Mouse (Mus musculus) limb, embryonic 15.5 days (tissue): ENCODE results near the gene Kansl1l. TPM values are rescaled to one million over a fixed set of nuclear protein-coding genes. Genes with fewer than 3 reads are reported as not detected.

Experiments
- ATAC-seq: fragments of 200-750 bp; cut with Nextera tagmentation; 2 replicates; pipeline ENCODE4 v1.8.0; 2017; ENCODE audit warnings: low read depth, moderate TSS enrichment; ENCODE audit not compliant: insufficient number of reproducible peaks, low FRiP score, low TSS enrichment
- H3K27ac ChIP-seq: fragments of 300-500 bp; sonication (generic); 2 replicates; pipeline ENCODE4 v1.5.1; 2015; ENCODE audit warnings: moderate library complexity, mild to moderate bottlenecking, inconsistent platforms
- H3K27me3 ChIP-seq: fragments of 300-500 bp; sonication (generic); 2 replicates; pipeline ENCODE4 v1.6.1; 2015; ENCODE audit warnings: inconsistent platforms
- H3K36me3 ChIP-seq: fragments of 300-500 bp; sonication (generic); 2 replicates; pipeline ENCODE4 v1.6.1; 2015; ENCODE audit warnings: inconsistent platforms
- H3K4me1 ChIP-seq: fragments of 300-500 bp; sonication (generic); 2 replicates; pipeline ENCODE4 v1.6.1; 2015; ENCODE audit warnings: inconsistent platforms
- H3K4me2 ChIP-seq: fragments of 300-500 bp; sonication (generic); 2 replicates; pipeline ENCODE4 v1.6.1; 2015; ENCODE audit warnings: mild to moderate bottlenecking, inconsistent platforms
- H3K4me3 ChIP-seq: fragments of 300-500 bp; sonication (generic); 2 replicates; pipeline ENCODE4 v1.5.1; 2015; ENCODE audit warnings: mild to moderate bottlenecking, inconsistent platforms
- H3K9ac ChIP-seq: fragments of 300-500 bp; sonication (generic); 2 replicates; pipeline ENCODE4 v1.6.1; 2015; ENCODE audit warnings: inconsistent platforms
- H3K9me3 ChIP-seq: fragments of 300-500 bp; sonication (generic); 2 replicates; pipeline ENCODE4 v1.6.1; 2016; ENCODE audit warnings: inconsistent platforms
- WGBS: fragments of 180-500 bp; shearing (Covaris S2); methylation state at CpG from one replicate; pipeline ENCODE4 v1.1.7; 2015; 5-methylcytosine and 5-hydroxymethylcytosine counted together
- polyA plus RNA-seq: library from polyadenylated mRNA; unstranded; fragments of >200 nt; fragmentation: Nextera tagmentation; extraction: Ambion mirVana; gene quantifications from 2 replicates; pipeline ENCODE4 v1.2.1, GENCODE M21; 2015

Gene Kansl1l
- polyA plus RNA-seq = 13.0 and 14.8 TPM in 2 replicates

GRCm38 (mm10) chr1:66817453-66817839 lies at the start of gene Kansl1l:
TSS of gene Kansl1l (minus strand) at chr1:66817562.
- Histone ChIP-seq H3K36me3 (no peaks in the 10 kb centered on the region), H3K4me2 (peak within 1 kb of the TSS; percentile 82), H3K4me3 (peak within 1 kb of the TSS; percentile 81), H3K27ac (peak within 1 kb of the TSS; percentile 99), H3K9ac (peak within 1 kb of the TSS; percentile 84), H3K4me1 (0 out of 2 replicates have a peak, but pooled peaks cover 3% of the 10 kb centered on the region), H3K27me3 (no peaks in the 10 kb centered on the region; the same call in 1 of the 2 replicates), H3K9me3 (no peaks in the 10 kb centered on the region)
- under 1% methylated on average over 54 of the region's 56 CpGs for WGBS
- peak; percentile 88 for ATAC-seq

- Histone ChIP-seq H3K9me3 (no peaks in the 10 kb centered on the region), H3K27me3 (no peaks in the 10 kb centered on the region), H3K9ac (no peak overlapping the region), H3K4me2 (no peak overlapping the region), H3K4me1 (peaks cover 7% of the 10 kb centered on the region; the same call in 1 of the 2 replicates), H3K4me3 (no peak overlapping the region), H3K27ac (no peak overlapping the region), H3K36me3 (no peaks in the 10 kb centered on the region)
- 78% methylated on average over 4 of the region's 4 CpGs for WGBS
- ATAC-seq = no peak
Observed at GRCm38 (mm10) chr1:66865633-66866032, 48.3 kb upstream of the Kansl1l start.

GRCm38 (mm10) chr1:66863741-66864495 lies 46.6 kb upstream of the Kansl1l start:
- no peaks in the 10 kb centered on the region; the same call in 1 of the 2 replicates for H3K36me3 ChIP-seq
- H3K9me3 ChIP-seq = no peaks in the 10 kb centered on the region
- H3K9ac ChIP-seq = no peak overlapping the region
- WGBS = 8% methylated on average over 9 of the region's 9 CpGs
- H3K27ac ChIP-seq = no peak overlapping the region
- ATAC-seq = no peak
- no peaks in the 10 kb centered on the region for H3K27me3 ChIP-seq
- peaks cover 7% of the 10 kb centered on the region; the same call in 1 of the 2 replicates for H3K4me1 ChIP-seq
- peak overlapping the region; percentile 81 for H3K4me3 ChIP-seq
- H3K4me2 ChIP-seq = peak overlapping the region; percentile 62

GRCm38 (mm10) chr1:66862712-66863511 lies 45.5 kb upstream of the Kansl1l start, which contains the start of gene Acadl:
TSS of gene Acadl (minus strand) at chr1:66863277.
- no peaks in the 10 kb centered on the region for H3K27me3 ChIP-seq
- peak; percentile 82 for ATAC-seq
- under 1% methylated on average over 80 of the region's 85 CpGs for WGBS
- H3K4me2 ChIP-seq = peak within 1 kb of the TSS; percentile 62
- peak within 1 kb of the TSS; percentile 85 for H3K27ac ChIP-seq
- H3K4me3 ChIP-seq = peak within 1 kb of the TSS; percentile 81
- H3K36me3 ChIP-seq = peaks cover 4% of the 10 kb centered on the region; the same call in 1 of the 2 replicates
- H3K9ac ChIP-seq = peak within 1 kb of the TSS; percentile 75
- peaks cover 7% of the 10 kb centered on the region; the same call in 1 of the 2 replicates for H3K4me1 ChIP-seq
- H3K9me3 ChIP-seq = no peaks in the 10 kb centered on the region

- H3K9ac ChIP-seq = no peak overlapping the region
- H3K4me1 ChIP-seq = peaks cover 7% of the 10 kb centered on the region; the same call in 1 of the 2 replicates
- 0 out of 2 replicates have a peak overlapping the region, but pooled peaks have one; percentile 85 for H3K27ac ChIP-seq
- peaks cover 13% of the 10 kb centered on the region; the same call in 1 of the 2 replicates for H3K36me3 ChIP-seq
- peak overlapping the region; percentile 81 for H3K4me3 ChIP-seq
- H3K9me3 ChIP-seq = no peaks in the 10 kb centered on the region
- WGBS = 21% methylated on average over 14 of the region's 14 CpGs
- H3K27me3 ChIP-seq = no peaks in the 10 kb centered on the region
- H3K4me2 ChIP-seq = peak overlapping the region; percentile 62
- no peak for ATAC-seq
Observed at GRCm38 (mm10) chr1:66861764-66862672, 44.7 kb upstream of the Kansl1l start.

- Histone ChIP-seq H3K36me3 (peaks cover 60% of the 10 kb centered on the region), H3K27ac (no peak overlapping the region), H3K4me3 (no peak overlapping the region), H3K9me3 (no peaks in the 10 kb centered on the region), H3K4me2 (no peak overlapping the region), H3K9ac (no peak overlapping the region), H3K4me1 (no peaks in the 10 kb centered on the region), H3K27me3 (no peaks in the 10 kb centered on the region)
- 95% methylated on average over 4 of the region's 4 CpGs for WGBS
- no peak for ATAC-seq
Observed at GRCm38 (mm10) chr1:66847506-66847905, 30.1 kb upstream of the Kansl1l start.

GRCm38 (mm10) chr1:66845690-66846318 lies 28.4 kb upstream of the Kansl1l start:
- Histone ChIP-seq H3K9ac (no peak overlapping the region), H3K9me3 (no peaks in the 10 kb centered on the region), H3K4me1 (no peaks in the 10 kb centered on the region), H3K27ac (no peak overlapping the region), H3K27me3 (no peaks in the 10 kb centered on the region), H3K4me2 (no peak overlapping the region), H3K4me3 (no peak overlapping the region), H3K36me3 (peaks cover 57% of the 10 kb centered on the region)
- ATAC-seq = no peak
- 69% methylated on average over 5 of the region's 5 CpGs for WGBS

- no peak overlapping the region for H3K4me3 ChIP-seq
- no peaks in the 10 kb centered on the region for H3K9me3 ChIP-seq
- no peak overlapping the region for H3K9ac ChIP-seq
- H3K4me2 ChIP-seq = no peak overlapping the region
- WGBS = 79% methylated on average over 10 of the region's 10 CpGs
- no peak overlapping the region for H3K27ac ChIP-seq
- peaks cover 36% of the 10 kb centered on the region for H3K36me3 ChIP-seq
- H3K27me3 ChIP-seq = no peaks in the 10 kb centered on the region
- H3K4me1 ChIP-seq = peaks cover 3% of the 10 kb centered on the region; the same call in 1 of the 2 replicates
- no peak for ATAC-seq
Observed at GRCm38 (mm10) chr1:66841938-66842337, 24.6 kb upstream of the Kansl1l start.

- ATAC-seq = no peak
- no peaks in the 10 kb centered on the region for H3K9me3 ChIP-seq
- no peaks in the 10 kb centered on the region for H3K27me3 ChIP-seq
- peaks cover 34% of the 10 kb centered on the region for H3K36me3 ChIP-seq
- no peak overlapping the region for H3K4me2 ChIP-seq
- 60% methylated on average over 6 of the region's 6 CpGs for whole genome bisulfite sequencing
- H3K4me1 ChIP-seq = peaks cover 3% of the 10 kb centered on the region; the same call in 1 of the 2 replicates
- no peak overlapping the region for H3K9ac ChIP-seq
- H3K4me3 ChIP-seq = no peak overlapping the region
- H3K27ac ChIP-seq = no peak overlapping the region
Observed at GRCm38 (mm10) chr1:66841510-66841909, 24.1 kb upstream of the Kansl1l start.

- H3K4me1 ChIP-seq = peaks cover 3% of the 10 kb centered on the region; the same call in 1 of the 2 replicates
- no peak for ATAC-seq
- no peak overlapping the region for H3K9ac ChIP-seq
- H3K27ac ChIP-seq = no peak overlapping the region
- H3K4me2 ChIP-seq = no peak overlapping the region
- no peaks in the 10 kb centered on the region for H3K27me3 ChIP-seq
- no peaks in the 10 kb centered on the region for H3K9me3 ChIP-seq
- H3K4me3 ChIP-seq = no peak overlapping the region
- 67% methylated on average over 7 of the region's 7 CpGs for WGBS
- H3K36me3 ChIP-seq = peaks cover 26% of the 10 kb centered on the region
Observed at GRCm38 (mm10) chr1:66839755-66840438, 22.5 kb upstream of the Kansl1l start.
